Mouse (Mus musculus): ENCODE measurements around the gene Fam172a. TPM values are rescaled to one million over a fixed set of nuclear protein-coding genes. Genes with fewer than 3 reads are reported as not detected.

The Fam172a gene
- polyA plus RNA-seq, 1 experiment from 2014 or later: 41.6 TPM

DNA sequence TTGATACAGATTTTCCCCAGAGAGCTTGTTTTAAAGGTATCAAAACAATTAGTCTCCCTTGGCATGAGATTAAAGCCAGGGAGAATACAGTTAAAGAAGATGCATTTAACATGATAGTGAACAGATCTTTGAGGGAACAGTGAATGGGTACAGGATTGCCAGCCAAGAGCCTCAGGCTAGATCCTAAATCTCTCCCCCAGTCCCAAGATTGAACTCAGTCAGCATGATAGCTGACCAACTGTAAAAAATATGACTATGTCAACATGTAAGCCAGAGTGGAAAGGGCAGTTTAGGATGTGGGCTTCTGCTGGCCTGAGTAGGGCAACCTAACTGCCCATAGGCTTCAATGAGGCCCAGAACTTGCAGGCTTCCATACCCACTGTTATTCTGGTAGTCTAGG, 503.6 kb downstream of the Fam172a start:
- Histone ChIP-seq H3K27me3 (0 out of 2 replicates have a peak, but pooled peaks cover 5% of the 10 kb centered on the region), H3K36me3 (no peaks in the 10 kb centered on the region), H3K4me3 (no peak overlapping the region), H3K4me1 (peaks cover 56% of the 10 kb centered on the region), H3K9me3 (no peaks in the 10 kb centered on the region), H3K4me2 (replicated peaks) (peak overlapping the region; percentile 77), H3K27ac (replicated peaks) (no peak overlapping the region; the same call in 1 of the 2 replicates), H3K9ac (replicated peaks) (no peak overlapping the region)
- no peak for ATAC-seq (ENCODE audit: low FRiP score, low read depth)

DNA sequence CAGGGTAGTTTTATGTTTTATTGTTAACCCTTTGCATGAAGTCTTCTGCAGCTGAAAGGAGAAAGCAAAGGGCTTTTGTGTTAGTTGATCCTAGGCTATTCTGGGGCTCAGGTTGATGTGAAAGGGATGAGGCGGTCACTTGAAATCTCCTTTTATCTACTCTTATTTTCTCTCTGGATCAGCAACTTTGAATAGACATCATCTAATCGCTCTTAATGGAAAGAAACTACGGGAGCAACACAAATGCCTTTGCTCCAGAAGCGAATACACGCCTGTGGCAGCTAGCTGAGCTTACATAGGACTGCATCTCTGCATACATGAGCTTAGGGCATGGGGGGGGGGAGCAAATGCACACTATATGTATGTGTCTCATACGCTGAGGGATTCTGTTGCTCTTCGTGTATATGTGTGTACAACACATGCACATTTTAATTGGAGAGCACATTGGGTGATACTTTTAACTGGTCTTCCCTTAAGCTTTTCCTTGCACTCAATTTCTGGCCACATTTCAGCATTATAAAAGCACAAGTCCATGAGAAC, 505.1 kb downstream of the Fam172a start:
- Histone ChIP-seq H3K9me3 (no peaks in the 10 kb centered on the region), H3K4me1 (peaks cover 71% of the 10 kb centered on the region), H3K4me2 (replicated peaks) (peak overlapping the region; percentile 78), H3K27me3 (peaks cover 13% of the 10 kb centered on the region; the same call in 1 of the 2 replicates), H3K36me3 (no peaks in the 10 kb centered on the region), H3K9ac (replicated peaks) (peak overlapping the region; percentile 28; the same call in 1 of the 2 replicates), H3K4me3 (0 out of 2 replicates have a peak overlapping the region, but pooled peaks have one; percentile 9), H3K27ac (replicated peaks) (peak overlapping the region; percentile 66)
- 9% methylated on average over 7 of the region's 7 CpGs for WGBS
- no peak for ATAC-seq (ENCODE audit: low FRiP score, low read depth)

DNA sequence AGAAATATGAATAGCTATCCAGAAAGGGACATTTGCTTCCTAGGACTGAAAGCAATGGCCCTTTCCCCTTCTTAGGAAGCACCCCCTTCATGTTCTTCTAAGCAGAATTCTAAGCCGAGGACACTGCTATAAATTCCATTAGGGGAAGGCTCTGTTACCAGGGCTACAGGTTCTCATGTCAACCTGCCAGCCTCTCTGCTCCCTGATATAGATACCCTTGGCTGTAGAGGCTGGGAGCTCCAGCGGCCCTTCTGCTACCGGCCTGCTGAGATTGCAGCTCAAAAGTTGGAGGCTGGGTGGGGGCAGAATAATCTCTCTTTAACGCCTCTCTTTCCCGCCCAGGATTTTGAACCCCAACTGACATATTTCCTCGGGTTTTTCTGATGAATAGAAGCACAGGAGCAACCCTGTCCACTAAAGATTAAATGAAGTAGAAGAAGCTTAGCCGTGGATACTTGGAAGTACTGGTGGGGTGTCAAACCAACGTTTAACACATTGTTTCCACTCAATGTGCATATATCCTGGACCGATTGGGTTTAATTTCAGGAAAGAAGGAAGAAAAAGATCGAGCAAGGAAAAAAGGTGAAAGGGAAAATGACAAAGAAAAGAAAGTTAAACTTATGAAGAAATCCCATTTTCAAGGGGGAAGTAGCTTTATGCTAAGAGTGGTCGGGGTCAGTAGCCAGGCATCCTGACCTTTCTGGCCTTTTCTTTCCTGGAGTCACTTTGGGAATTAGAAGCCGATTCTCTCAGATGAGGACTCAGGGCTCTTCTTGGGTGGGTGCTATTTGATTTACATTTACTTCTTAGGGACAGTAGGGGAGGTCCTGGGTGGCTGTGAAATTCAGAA, 506.2 kb downstream of the Fam172a start:
- ATAC-seq (ENCODE audit: low FRiP score, low read depth): peak; percentile 13; the same call in 1 of the 2 replicates
- peak overlapping the region; percentile 66 for H3K27ac ChIP-seq (replicated peaks)
- H3K4me1 ChIP-seq: peaks cover 72% of the 10 kb centered on the region
- H3K4me2 ChIP-seq (replicated peaks): peak overlapping the region; percentile 78
- H3K9me3 ChIP-seq: no peaks in the 10 kb centered on the region
- no peak overlapping the region for H3K4me3 ChIP-seq
- H3K9ac ChIP-seq (replicated peaks): no peak overlapping the region; the same call in 1 of the 2 replicates
- WGBS: 3% methylated on average over 12 of the region's 12 CpGs
- peaks cover 21% of the 10 kb centered on the region; the same call in 1 of the 2 replicates for H3K27me3 ChIP-seq
- no peaks in the 10 kb centered on the region for H3K36me3 ChIP-seq

DNA sequence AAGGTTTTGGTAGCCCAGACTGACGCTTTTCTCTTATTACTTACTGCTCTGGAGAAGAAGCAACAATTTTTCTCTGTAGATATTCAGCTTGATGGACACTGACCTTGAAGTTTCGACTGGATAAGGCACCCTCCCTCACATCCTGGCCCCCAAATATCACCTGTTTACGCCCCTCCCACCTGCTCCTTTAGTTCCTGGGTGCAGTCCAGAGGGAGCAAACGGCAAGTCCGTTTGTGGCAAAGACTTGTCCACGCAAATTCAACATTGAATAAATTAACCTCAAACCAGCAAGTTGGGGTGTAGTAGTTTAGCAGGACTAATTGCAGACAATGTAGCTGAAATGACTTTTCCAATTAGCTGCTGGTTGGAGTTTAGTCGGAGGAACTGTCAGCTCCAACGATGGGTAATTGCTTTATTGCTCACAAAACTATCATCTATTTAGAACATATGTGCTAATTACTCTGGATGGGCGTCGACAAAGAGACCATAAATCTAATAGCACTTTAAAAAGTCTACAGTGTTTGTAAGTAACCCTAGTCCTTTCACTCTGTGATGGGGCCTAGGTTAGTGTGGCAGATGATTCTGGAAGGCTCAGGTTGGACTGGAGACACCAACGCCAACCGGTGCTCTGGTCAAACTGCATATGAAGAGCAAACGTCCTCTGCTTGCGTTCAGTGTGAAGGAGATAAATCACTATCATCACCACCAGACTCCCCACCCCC, 507.0 kb downstream of the Fam172a start:
- ATAC-seq (ENCODE audit: low FRiP score, low read depth): no peak
- no peak overlapping the region for H3K9ac ChIP-seq (replicated peaks)
- peaks cover 21% of the 10 kb centered on the region; the same call in 1 of the 2 replicates for H3K27me3 ChIP-seq
- no peaks in the 10 kb centered on the region for H3K9me3 ChIP-seq
- no peaks in the 10 kb centered on the region for H3K36me3 ChIP-seq
- peak overlapping the region; percentile 66 for H3K27ac ChIP-seq (replicated peaks)
- H3K4me3 ChIP-seq: no peak overlapping the region
- peak overlapping the region; percentile 78 for H3K4me2 ChIP-seq (replicated peaks)
- peaks cover 78% of the 10 kb centered on the region for H3K4me1 ChIP-seq
- 9% methylated on average over 14 of the region's 14 CpGs for WGBS

DNA sequence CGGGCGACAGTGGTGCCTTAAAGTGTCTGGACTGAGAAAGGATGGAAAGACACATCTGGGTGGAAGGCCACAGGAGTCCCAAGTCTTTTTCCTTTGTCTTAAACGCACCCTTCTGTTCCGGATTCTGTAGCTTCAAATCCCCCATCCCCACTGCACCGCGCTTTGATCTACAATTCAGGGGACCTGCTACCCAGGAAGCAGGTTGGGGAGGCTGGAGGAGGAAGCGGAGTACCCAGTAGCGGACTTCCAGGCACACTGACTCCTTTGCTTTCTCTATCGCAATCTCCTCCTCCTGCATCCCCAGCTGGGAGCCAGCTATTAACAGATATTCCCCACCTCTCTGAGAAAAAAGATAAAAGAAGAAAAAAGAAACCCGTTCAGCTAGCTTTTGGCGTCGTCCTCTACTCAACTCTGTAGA, 507.8 kb downstream of the Fam172a start:
- 0 out of 2 replicates have a peak, but pooled peaks have one; percentile 7 for ATAC-seq (ENCODE audit: low FRiP score, low read depth)

DNA sequence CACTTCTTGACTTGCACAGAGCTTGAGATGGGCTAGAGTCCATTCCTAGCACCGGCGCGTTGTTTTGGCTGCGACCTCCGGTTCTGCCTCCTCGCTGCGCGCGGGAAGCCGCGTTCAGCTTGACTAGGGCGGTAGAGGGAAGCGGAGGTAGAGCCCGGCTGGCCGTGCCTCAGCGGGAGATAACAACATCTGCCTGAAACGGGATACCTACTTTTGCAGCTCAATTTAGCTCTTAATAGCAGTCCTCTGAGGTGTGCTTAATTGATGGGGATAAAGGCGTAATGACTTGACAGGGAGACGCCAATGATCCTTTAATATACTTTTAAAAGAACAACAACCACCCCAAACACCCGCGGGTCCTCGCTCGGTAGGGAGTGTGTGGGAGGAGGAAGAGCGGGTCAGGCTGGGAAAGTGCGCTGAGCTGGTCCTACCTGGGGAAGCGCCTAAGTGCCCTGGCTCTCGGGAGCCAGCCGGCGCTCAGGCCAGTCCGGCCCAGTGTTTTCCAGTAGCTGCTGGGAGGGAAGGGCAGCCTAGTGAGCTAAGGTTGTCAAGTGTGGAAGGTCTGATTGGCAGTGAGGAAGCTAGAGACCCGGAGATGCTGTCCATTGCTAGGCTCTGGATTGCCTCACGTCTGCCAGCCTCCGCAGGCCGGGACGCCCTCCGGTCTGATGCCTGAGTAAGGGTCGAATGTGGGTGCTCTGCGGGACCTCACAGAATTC, 508.4 kb downstream of the Fam172a start:
- H3K27me3 ChIP-seq: peaks cover 21% of the 10 kb centered on the region; the same call in 1 of the 2 replicates
- peak overlapping the region; percentile 74 for H3K27ac ChIP-seq (replicated peaks)
- peaks cover 68% of the 10 kb centered on the region for H3K4me1 ChIP-seq
- H3K9ac ChIP-seq (replicated peaks): peak overlapping the region; percentile 63
- ATAC-seq (ENCODE audit: low FRiP score, low read depth): peak; percentile 42
- H3K4me2 ChIP-seq (replicated peaks): peak overlapping the region; percentile 78
- H3K9me3 ChIP-seq: no peaks in the 10 kb centered on the region
- H3K36me3 ChIP-seq: no peaks in the 10 kb centered on the region
- WGBS: 1% methylated on average over 38 of the region's 38 CpGs
- peak overlapping the region; percentile 43 for H3K4me3 ChIP-seq

More for the DNA sequence above, 507.8 kb downstream of the Fam172a start:
- Histone ChIP-seq H3K36me3 (no peaks in the 10 kb centered on the region), H3K9ac (replicated peaks) (peak overlapping the region; percentile 63), H3K9me3 (no peaks in the 10 kb centered on the region), H3K27ac (replicated peaks) (peak overlapping the region; percentile 74), H3K4me3 (peak overlapping the region; percentile 43), H3K4me2 (replicated peaks) (peak overlapping the region; percentile 78), H3K27me3 (peaks cover 21% of the 10 kb centered on the region; the same call in 1 of the 2 replicates), H3K4me1 (peaks cover 70% of the 10 kb centered on the region)
- WGBS: 1% methylated on average over 12 of the region's 12 CpGs

DNA sequence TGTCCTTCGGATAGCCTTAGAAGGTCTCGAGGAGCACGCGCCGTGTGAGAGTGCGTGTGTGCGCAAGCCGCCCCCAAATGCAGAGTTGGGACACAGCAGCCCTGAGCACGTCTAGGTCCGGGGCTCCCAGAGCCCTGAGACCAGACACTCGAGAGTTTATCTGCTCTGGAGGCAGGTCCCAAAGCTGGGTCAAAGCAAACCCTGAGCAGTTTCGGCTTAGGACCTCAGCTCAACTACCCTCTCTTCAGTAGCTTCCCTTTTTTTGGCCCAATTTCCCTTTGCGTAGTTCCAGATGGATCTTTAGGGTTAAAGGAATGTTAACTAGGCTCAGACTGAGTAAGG, 508.9 kb downstream of the Fam172a start:
- Histone ChIP-seq H3K4me1 (peaks cover 65% of the 10 kb centered on the region), H3K27ac (replicated peaks) (peak overlapping the region; percentile 74; the same call in 1 of the 2 replicates), H3K4me3 (peak overlapping the region; percentile 43), H3K9ac (replicated peaks) (peak overlapping the region; percentile 63), H3K27me3 (peaks cover 21% of the 10 kb centered on the region; the same call in 1 of the 2 replicates), H3K36me3 (no peaks in the 10 kb centered on the region), H3K9me3 (no peaks in the 10 kb centered on the region), H3K4me2 (replicated peaks) (peak overlapping the region; percentile 78)
- peak; percentile 24; the same call in 1 of the 2 replicates for ATAC-seq (ENCODE audit: low FRiP score, low read depth)
- WGBS: 9% methylated on average over 13 of the region's 13 CpGs

DNA sequence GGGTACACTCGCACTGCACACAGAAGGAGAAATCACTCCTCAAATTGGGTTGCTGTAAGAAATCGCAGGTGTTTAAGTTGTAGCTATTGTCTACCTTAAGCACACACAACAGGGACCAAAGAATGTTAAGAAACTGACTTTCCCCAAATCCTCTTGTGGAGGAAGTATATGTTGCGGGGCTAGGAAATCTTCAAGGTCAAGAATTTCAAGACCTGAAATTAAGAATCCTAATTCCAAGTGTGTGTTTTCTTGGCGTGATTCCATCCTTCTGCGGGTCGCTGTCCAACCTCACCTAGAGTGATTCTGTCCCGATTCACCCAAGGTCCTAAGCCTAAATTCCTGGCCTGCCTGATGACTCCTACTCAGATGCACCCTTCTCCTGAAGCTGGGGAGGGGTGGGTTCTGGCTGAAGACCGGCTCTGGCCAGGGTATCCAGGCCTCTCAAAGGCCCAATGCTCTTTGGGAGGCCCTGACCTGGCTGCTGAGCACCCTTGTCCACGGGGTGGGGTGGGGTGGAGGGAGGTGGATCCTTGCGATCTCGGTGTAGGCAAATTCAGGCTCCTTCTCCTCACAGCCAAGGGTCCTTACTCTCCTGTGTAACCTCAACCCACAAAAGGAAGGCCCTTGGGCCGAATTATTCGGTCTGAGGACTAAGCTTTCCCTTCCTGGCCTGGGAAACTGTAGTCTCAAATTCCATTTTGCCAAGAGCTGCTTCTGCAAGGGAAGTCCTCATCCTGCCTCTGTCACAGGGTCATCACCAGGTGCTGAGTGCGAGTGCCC, 509.6 kb downstream of the Fam172a start:
- Histone ChIP-seq H3K27ac (replicated peaks) (no peak overlapping the region), H3K9me3 (no peaks in the 10 kb centered on the region), H3K4me3 (no peak overlapping the region), H3K9ac (replicated peaks) (no peak overlapping the region), H3K4me2 (replicated peaks) (0 out of 2 replicates have a peak overlapping the region, but pooled peaks have one; percentile 2), H3K36me3 (no peaks in the 10 kb centered on the region), H3K4me1 (peaks cover 60% of the 10 kb centered on the region), H3K27me3 (peaks cover 21% of the 10 kb centered on the region; the same call in 1 of the 2 replicates)
- WGBS: 27% methylated on average over 14 of the region's 14 CpGs
- ATAC-seq (ENCODE audit: low FRiP score, low read depth): no peak

DNA sequence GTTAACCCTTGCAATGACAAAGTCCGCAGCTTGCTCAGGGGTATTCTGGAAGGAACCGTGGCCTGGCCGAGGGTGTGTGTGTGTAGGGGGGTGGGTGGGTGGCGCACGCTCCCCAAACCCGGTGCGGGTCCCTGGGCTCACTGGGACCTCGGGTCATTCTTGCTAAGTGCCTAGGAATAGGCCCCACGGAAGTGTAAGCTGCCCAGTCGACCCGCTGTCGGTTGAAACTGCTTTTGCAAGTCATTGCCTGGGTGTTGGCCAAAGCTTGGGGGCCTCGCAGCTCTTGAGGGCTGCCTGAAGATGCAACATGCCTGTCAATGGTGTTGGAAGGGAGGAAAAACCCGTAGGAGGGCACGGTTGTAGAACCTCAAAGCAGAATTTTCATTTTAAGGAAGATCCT, 510.3 kb downstream of the Fam172a start:
- Histone ChIP-seq H3K4me1 (peaks cover 56% of the 10 kb centered on the region), H3K27ac (replicated peaks) (no peak overlapping the region), H3K9ac (replicated peaks) (no peak overlapping the region), H3K4me2 (replicated peaks) (0 out of 2 replicates have a peak overlapping the region, but pooled peaks have one; percentile 2), H3K9me3 (no peaks in the 10 kb centered on the region), H3K27me3 (peaks cover 21% of the 10 kb centered on the region; the same call in 1 of the 2 replicates), H3K36me3 (no peaks in the 10 kb centered on the region), H3K4me3 (no peak overlapping the region)
- WGBS: 51% methylated on average over 15 of the region's 15 CpGs
- no peak for ATAC-seq (ENCODE audit: low FRiP score, low read depth)

DNA sequence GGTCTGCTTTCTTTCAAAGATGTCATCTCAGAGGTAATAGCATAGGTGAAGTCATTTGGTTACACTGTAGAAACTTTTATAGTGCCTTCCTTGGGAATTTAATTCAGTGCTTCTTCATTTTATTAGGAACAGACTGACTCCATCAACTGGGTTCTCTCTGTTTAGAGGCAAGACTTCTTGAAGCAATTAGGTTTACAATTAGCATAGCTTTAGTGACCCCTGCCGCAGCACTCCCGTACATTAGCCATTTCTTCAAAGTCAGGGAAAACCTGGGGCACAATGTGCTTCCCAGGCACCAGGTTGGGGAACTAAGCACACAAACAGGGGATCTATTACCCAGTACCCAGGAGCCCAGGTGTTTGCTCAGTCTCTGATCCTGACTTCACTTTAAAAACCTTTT, 511.3 kb downstream of the Fam172a start:
- no peak overlapping the region for H3K9ac ChIP-seq (replicated peaks)
- H3K36me3 ChIP-seq: no peaks in the 10 kb centered on the region
- peaks cover 21% of the 10 kb centered on the region; the same call in 1 of the 2 replicates for H3K27me3 ChIP-seq
- WGBS: 48% methylated on average over 2 of the region's 2 CpGs
- peaks cover 48% of the 10 kb centered on the region for H3K4me1 ChIP-seq
- no peak overlapping the region for H3K27ac ChIP-seq (replicated peaks)
- ATAC-seq (ENCODE audit: low FRiP score, low read depth): no peak
- no peak overlapping the region for H3K4me2 ChIP-seq (replicated peaks)
- no peaks in the 10 kb centered on the region for H3K9me3 ChIP-seq
- H3K4me3 ChIP-seq: no peak overlapping the region
